Mouse (Mus musculus) midbrain, embryonic 13.5 days (tissue): ENCODE results near the gene Iah1. TPM values are rescaled to one million over a fixed set of nuclear protein-coding genes. Genes with fewer than 3 reads are reported as not detected.

Experiments used
- ATAC-seq: fragments of 200-750 bp; cut with Nextera tagmentation; 2 replicates; pipeline ENCODE4 v1.8.0; 2017; ENCODE audit warnings: mild to moderate bottlenecking, moderate TSS enrichment, moderate library complexity
- H3K27ac ChIP-seq: fragments of 300-500 bp; sonication (generic); 2 replicates; pipeline ENCODE4 v1.5.1; 2015; ENCODE audit warnings: inconsistent platforms, mild to moderate bottlenecking, moderate library complexity
- H3K27me3 ChIP-seq: fragments of 300-500 bp; sonication (generic); 2 replicates; pipeline ENCODE4 v1.6.1; 2015; ENCODE audit warnings: mild to moderate bottlenecking, inconsistent platforms
- H3K36me3 ChIP-seq: fragments of 300-500 bp; sonication (generic); 2 replicates; pipeline ENCODE4 v1.6.1; 2015; ENCODE audit warnings: mild to moderate bottlenecking, inconsistent platforms
- H3K4me1 ChIP-seq: fragments of 300-500 bp; sonication (generic); replicated peaks from 2 replicates; pipeline ENCODE4 v1.6.1; 2015; ENCODE audit warnings: inconsistent platforms
- H3K4me2 ChIP-seq: fragments of 300-500 bp; sonication (generic); replicated peaks from 2 replicates; pipeline ENCODE4 v1.6.1; 2015; ENCODE audit warnings: moderate library complexity, mild to moderate bottlenecking, inconsistent platforms
- H3K4me3 ChIP-seq: fragments of 300-500 bp; sonication (generic); replicated peaks from 2 replicates; pipeline ENCODE4 v1.5.1; 2015; ENCODE audit warnings: mild to moderate bottlenecking, inconsistent platforms
- H3K9ac ChIP-seq: fragments of 300-500 bp; sonication (generic); replicated peaks from 2 replicates; pipeline ENCODE4 v1.6.1; 2015; ENCODE audit warnings: mild to moderate bottlenecking, inconsistent platforms
- H3K9me3 ChIP-seq: fragments of 300-500 bp; sonication (generic); 2 replicates; pipeline ENCODE4 v1.6.1; 2016; ENCODE audit warnings: mild to moderate bottlenecking, inconsistent platforms
- WGBS: fragments of 180-500 bp; shearing (Covaris S2); methylation state at CpG from one replicate; pipeline ENCODE4 v1.1.7; 2015; 5-methylcytosine and 5-hydroxymethylcytosine counted together
- polyA plus RNA-seq: library from polyadenylated mRNA; unstranded; fragments of >200 nt; fragmentation: Nextera tagmentation; extraction: Ambion mirVana; gene quantifications from 2 replicates; pipeline ENCODE4 v1.2.1, GENCODE M21; 2015

Iah1 gene
- polyA plus RNA-seq, 1 experiment from 2014 or later, result 44.7 TPM

GRCm38 (mm10) chr12:21322856-21323255 is 6.7 kb downstream of the Iah1 start:
- Histone ChIP-seq H3K4me3 (no peak overlapping the region), H3K4me1 (no peaks in the 10 kb centered on the region), H3K9me3 (no peaks in the 10 kb centered on the region), H3K36me3 (peaks cover 62% of the 10 kb centered on the region), H3K27ac (no peak overlapping the region), H3K4me2 (no peak overlapping the region), H3K9ac (no peak overlapping the region), H3K27me3 (no peaks in the 10 kb centered on the region)
- WGBS, result 81% methylated on average over 9 of the region's 9 CpGs
- ATAC-seq, result no peak

DNA sequence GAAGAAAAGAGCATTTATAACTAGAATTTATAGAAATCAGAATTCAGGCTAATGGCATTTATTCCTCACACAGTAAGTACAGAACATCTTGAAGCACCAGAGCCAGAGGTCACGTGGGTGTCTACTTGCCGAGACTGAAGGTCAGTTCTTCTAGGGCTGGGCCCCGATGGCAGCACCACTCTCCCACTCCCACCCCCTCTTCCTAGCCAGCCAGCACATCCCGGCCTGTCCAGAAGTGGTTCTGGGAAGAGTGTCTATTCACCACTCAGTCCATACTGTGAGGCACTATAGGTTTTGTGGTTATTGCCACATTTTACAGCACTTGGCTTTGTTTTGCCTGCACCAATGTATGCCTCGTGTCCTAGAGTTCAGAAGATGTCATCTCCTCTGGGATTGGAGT is 7.9 kb downstream of the Iah1 start:
- no peak overlapping the region for H3K27ac ChIP-seq
- no peaks in the 10 kb centered on the region for H3K27me3 ChIP-seq
- no peak overlapping the region for H3K4me2 ChIP-seq
- H3K4me3 ChIP-seq, result no peak overlapping the region
- H3K36me3 ChIP-seq, result peaks cover 74% of the 10 kb centered on the region
- no peaks in the 10 kb centered on the region for H3K4me1 ChIP-seq
- 86% methylated on average over 5 of the region's 5 CpGs for WGBS
- H3K9me3 ChIP-seq, result no peaks in the 10 kb centered on the region
- H3K9ac ChIP-seq, result no peak overlapping the region
- ATAC-seq, result no peak

DNA sequence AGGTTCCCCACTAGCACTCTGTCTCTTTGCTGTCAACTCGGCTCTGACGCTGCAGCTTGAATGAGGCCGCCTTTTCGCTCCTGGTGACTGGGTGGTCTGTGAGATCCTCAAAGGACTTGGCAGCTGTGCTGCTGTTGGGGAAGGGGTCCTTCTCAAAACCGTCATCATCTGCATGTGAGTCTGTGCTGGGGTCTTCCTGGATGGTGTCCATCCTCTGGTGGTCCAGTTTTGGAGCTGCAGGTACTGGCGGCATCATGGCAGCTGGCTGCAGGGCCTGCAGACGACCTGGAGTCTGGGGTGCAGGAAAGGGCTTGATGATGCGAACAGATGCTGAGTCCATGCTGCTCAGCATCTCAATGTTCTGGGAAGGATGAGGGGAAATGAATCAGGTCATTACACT is 9.1 kb downstream of the Iah1 start:
- Histone ChIP-seq H3K9ac (no peak overlapping the region), H3K4me3 (no peak overlapping the region), H3K4me1 (no peaks in the 10 kb centered on the region), H3K4me2 (no peak overlapping the region), H3K27me3 (no peaks in the 10 kb centered on the region), H3K9me3 (no peaks in the 10 kb centered on the region), H3K36me3 (peaks cover 86% of the 10 kb centered on the region), H3K27ac (no peak overlapping the region)
- 92% methylated on average over 8 of the region's 8 CpGs for WGBS
- ATAC-seq, result no peak

DNA sequence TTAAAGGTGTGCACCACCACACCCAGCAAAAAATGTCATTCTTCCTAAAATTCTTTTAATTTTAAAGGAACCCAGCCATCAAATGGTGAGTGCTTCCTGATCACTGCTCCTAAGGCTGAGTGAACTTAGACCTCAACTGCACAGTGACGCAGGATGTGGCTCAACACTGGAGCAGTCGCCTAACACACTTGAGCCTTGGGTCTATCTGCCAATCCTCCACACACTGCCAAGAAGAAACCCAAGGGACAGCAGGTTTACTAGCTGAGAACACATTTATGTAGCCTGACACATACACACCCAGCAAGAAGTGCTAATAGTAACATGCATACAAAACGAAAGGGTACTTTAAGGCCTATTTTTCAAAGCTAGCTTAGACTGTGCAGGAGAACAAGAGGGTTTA is 10.1 kb downstream of the Iah1 start:
- no peak overlapping the region for H3K27ac ChIP-seq
- H3K4me2 ChIP-seq, result no peak overlapping the region
- H3K36me3 ChIP-seq, result peaks cover 89% of the 10 kb centered on the region
- 93% methylated on average over 3 of the region's 3 CpGs for WGBS
- no peak overlapping the region for H3K4me3 ChIP-seq
- H3K4me1 ChIP-seq, result no peaks in the 10 kb centered on the region
- no peak overlapping the region for H3K9ac ChIP-seq
- H3K27me3 ChIP-seq, result no peaks in the 10 kb centered on the region
- ATAC-seq, result no peak
- H3K9me3 ChIP-seq, result no peaks in the 10 kb centered on the region

- no peak overlapping the region for H3K4me2 ChIP-seq
- H3K27me3 ChIP-seq, result no peaks in the 10 kb centered on the region
- H3K4me3 ChIP-seq, result no peak overlapping the region
- H3K4me1 ChIP-seq, result no peaks in the 10 kb centered on the region
- no peak overlapping the region for H3K9ac ChIP-seq
- H3K27ac ChIP-seq, result no peak overlapping the region
- ATAC-seq, result no peak
- H3K36me3 ChIP-seq, result peaks cover 89% of the 10 kb centered on the region
- 92% methylated on average over 9 of the region's 9 CpGs for WGBS
- no peaks in the 10 kb centered on the region for H3K9me3 ChIP-seq
These were observed 13.6 kb downstream of the Iah1 start for GRCm38 (mm10) chr12:21329661-21330400.

GRCm38 (mm10) chr12:21330961-21331576 is 14.9 kb downstream of the Iah1 start:
- H3K27me3 ChIP-seq, result no peaks in the 10 kb centered on the region
- H3K4me1 ChIP-seq, result no peaks in the 10 kb centered on the region
- no peak overlapping the region for H3K4me3 ChIP-seq
- H3K27ac ChIP-seq, result no peak overlapping the region
- no peak overlapping the region for H3K9ac ChIP-seq
- ATAC-seq, result no peak
- no peaks in the 10 kb centered on the region for H3K9me3 ChIP-seq
- 92% methylated on average over 10 of the region's 10 CpGs for WGBS
- peaks cover 88% of the 10 kb centered on the region for H3K36me3 ChIP-seq
- H3K4me2 ChIP-seq, result no peak overlapping the region

DNA sequence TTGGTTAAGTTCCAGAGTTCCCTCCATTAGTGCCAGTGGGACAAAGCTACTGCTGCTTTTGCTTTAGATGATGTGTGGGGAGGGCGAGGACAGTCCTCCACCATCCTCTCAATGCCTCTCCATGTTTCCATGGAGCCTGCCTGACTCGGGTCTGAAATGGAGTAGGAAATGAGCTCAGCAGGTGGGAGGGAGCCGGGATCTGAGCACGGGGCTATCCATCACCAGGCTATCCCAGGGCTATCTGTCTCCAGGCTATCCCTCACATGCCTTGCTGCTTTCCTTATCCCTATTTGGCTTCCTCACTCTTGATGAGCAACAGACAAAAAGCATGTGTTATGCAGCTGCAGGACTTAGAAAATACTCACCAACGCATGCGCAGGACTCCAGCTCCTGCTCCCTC is 15.5 kb downstream of the Iah1 start:
- ATAC-seq, result no peak
- Histone ChIP-seq H3K9ac (no peak overlapping the region), H3K4me2 (no peak overlapping the region), H3K27ac (no peak overlapping the region), H3K36me3 (peaks cover 89% of the 10 kb centered on the region), H3K4me1 (no peaks in the 10 kb centered on the region), H3K27me3 (no peaks in the 10 kb centered on the region), H3K4me3 (no peak overlapping the region), H3K9me3 (no peaks in the 10 kb centered on the region)
- 85% methylated on average over 6 of the region's 6 CpGs for WGBS

DNA sequence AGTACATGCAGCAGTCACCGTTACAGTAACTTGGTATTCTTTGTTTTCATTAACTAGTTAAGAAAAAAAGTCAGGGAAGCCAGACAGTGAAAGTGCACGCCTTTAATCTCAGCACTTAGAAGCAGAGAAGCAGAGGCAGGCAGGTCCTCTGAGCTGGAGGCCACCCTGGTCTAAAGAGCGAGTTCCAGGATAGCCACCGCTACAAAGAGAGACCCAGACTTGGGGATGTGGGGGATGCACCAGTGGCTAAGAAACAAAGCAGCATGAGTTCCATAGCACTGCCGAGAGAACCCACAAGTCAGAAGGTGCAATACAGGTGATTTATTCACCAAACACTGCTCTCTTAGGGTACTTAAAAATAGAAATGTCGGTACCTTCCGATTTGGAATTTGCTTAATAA is 16.8 kb downstream of the Iah1 start:
- Histone ChIP-seq H3K9me3 (no peaks in the 10 kb centered on the region), H3K4me1 (no peaks in the 10 kb centered on the region), H3K9ac (no peak overlapping the region), H3K4me2 (no peak overlapping the region), H3K4me3 (no peak overlapping the region), H3K36me3 (peaks cover 83% of the 10 kb centered on the region), H3K27ac (no peak overlapping the region), H3K27me3 (no peaks in the 10 kb centered on the region)
- no peak for ATAC-seq
- WGBS, result 92% methylated on average over 7 of the region's 7 CpGs

- WGBS, result 96% methylated on average over 5 of the region's 5 CpGs
- Histone ChIP-seq H3K27me3 (no peaks in the 10 kb centered on the region), H3K4me2 (no peak overlapping the region), H3K9ac (no peak overlapping the region), H3K4me1 (no peaks in the 10 kb centered on the region), H3K27ac (no peak overlapping the region), H3K4me3 (no peak overlapping the region), H3K36me3 (peaks cover 78% of the 10 kb centered on the region), H3K9me3 (no peaks in the 10 kb centered on the region)
- ATAC-seq, result no peak
These were observed 17.6 kb downstream of the Iah1 start for GRCm38 (mm10) chr12:21333766-21334165.

DNA sequence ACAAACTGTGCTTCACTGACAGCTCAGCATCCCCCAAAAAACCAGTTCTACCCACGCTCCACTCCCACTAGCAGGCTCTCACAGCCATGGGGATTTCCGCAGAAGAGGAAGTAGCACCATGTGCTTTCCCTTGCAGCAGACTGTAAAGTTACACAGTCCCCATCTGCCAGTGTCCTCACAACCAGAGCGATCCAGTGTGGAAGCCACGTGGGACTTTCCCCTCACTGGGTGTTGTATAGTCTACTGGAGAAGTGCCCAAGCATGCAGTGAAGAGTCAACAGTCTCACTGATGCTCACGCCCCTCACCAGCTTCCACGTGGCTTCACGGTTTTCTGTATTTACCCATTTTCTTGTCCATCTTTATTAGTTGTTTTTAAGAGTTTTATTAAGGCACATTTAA is 19.7 kb downstream of the Iah1 start:
- ATAC-seq, result no peak
- Histone ChIP-seq H3K9me3 (no peaks in the 10 kb centered on the region), H3K4me1 (no peaks in the 10 kb centered on the region), H3K4me2 (no peak overlapping the region), H3K9ac (no peak overlapping the region), H3K27me3 (no peaks in the 10 kb centered on the region), H3K27ac (no peak overlapping the region), H3K36me3 (peaks cover 78% of the 10 kb centered on the region), H3K4me3 (no peak overlapping the region)
- 85% methylated on average over 7 of the region's 7 CpGs for WGBS

DNA sequence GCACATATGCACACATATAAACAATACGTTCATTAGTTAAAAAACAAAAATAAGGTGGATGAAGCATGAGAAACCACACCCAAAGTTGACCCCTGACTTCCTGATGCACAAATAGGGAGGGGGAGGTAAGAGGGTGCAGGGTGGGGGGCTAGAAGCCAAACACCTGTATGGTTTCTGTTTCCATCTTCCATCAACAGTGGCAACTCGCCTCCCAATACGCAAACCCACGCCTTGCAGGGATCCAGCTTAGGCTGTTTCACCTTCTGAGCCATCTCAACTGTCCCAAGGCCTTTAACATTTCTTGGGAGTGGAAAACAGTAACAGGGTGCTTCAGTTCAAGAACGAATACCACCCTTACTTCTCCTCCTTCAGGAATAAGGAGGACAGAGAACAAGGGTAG is 21.0 kb downstream of the Iah1 start:
- H3K36me3 ChIP-seq, result peaks cover 74% of the 10 kb centered on the region
- WGBS, result 95% methylated on average over 5 of the region's 5 CpGs
- H3K4me1 ChIP-seq, result no peaks in the 10 kb centered on the region

DNA sequence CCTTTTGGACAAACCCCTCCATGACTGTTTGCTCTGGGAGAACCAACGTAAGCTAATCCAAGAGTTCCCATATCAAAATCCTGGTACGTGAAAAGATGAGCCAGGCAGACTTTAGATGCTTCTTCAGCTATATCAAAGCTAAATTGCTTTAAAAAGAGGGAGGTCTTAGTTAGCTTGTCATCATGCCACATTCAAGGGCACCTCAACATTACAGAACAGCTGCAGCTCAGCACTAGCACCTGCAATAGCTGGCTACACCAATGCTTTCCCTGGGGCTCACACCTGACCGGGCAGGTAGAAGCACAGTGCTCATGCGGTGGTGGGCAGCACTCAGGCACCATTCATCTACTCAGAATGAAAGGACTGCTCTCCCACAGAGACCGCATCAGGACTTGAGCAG is 24.5 kb downstream of the Iah1 start:
- H3K4me3 ChIP-seq, result no peak overlapping the region
- H3K9me3 ChIP-seq, result no peaks in the 10 kb centered on the region
- H3K4me2 ChIP-seq, result no peak overlapping the region
- H3K27me3 ChIP-seq, result no peaks in the 10 kb centered on the region
- no peak overlapping the region for H3K27ac ChIP-seq
- no peak overlapping the region for H3K9ac ChIP-seq
- ATAC-seq, result no peak
- WGBS, result 95% methylated on average over 5 of the region's 5 CpGs
- no peaks in the 10 kb centered on the region for H3K4me1 ChIP-seq
- H3K36me3 ChIP-seq, result peaks cover 59% of the 10 kb centered on the region

More for the DNA sequence above, 21.0 kb downstream of the Iah1 start:
- Histone ChIP-seq H3K4me2 (no peak overlapping the region), H3K27ac (no peak overlapping the region), H3K4me3 (no peak overlapping the region), H3K9me3 (no peaks in the 10 kb centered on the region), H3K27me3 (no peaks in the 10 kb centered on the region), H3K9ac (no peak overlapping the region)
- ATAC-seq, result no peak

- H3K36me3 ChIP-seq, result peaks cover 43% of the 10 kb centered on the region
- no peaks in the 10 kb centered on the region for H3K27me3 ChIP-seq
- no peak overlapping the region for H3K4me2 ChIP-seq
- 82% methylated on average over 7 of the region's 7 CpGs for WGBS
- H3K4me1 ChIP-seq, result peaks cover 3% of the 10 kb centered on the region; the same call in 1 of the 2 replicates
- no peak overlapping the region for H3K9ac ChIP-seq
- H3K4me3 ChIP-seq, result no peak overlapping the region
- H3K27ac ChIP-seq, result no peak overlapping the region
- ATAC-seq, result no peak
- H3K9me3 ChIP-seq, result 0 out of 2 replicates have a peak, but pooled peaks cover 3% of the 10 kb centered on the region
These were observed 30.8 kb downstream of the Iah1 start for GRCm38 (mm10) chr12:21346972-21347371.
